Mouse (Mus musculus): ENCODE data around the gene Spic. TPM values are rescaled to one million over a fixed set of nuclear protein-coding genes. Genes with fewer than 3 reads are reported as not detected.

Spic gene
- not detected in 2 replicates for polyA plus RNA-seq (2012; rRNA removed)

GRCm38 (mm10) chr10:88684925-88685324, at the start of gene Spic:
TSS of gene Spic (minus strand) at chr10:88685015.
- H3K4me1 ChIP-seq (ENCODE audit: control insufficient read depth, insufficient read depth, low read length), result no peaks in the 10 kb centered on the region
- no peak within 1 kb of the TSS for H3K27ac ChIP-seq (ENCODE audit: insufficient read depth, low read length)
- H3K4me3 ChIP-seq (ENCODE audit: insufficient read depth, low read length), result no peak within 1 kb of the TSS
- no peak for TF ChIP-seq POLR2A (IDR thresholded peaks at IDR 0.05; ENCODE audit: extremely low read depth, insufficient read depth, low read length)
- no peak for TF ChIP-seq CTCF (IDR thresholded peaks at IDR 0.05; ENCODE audit: extremely low read depth, insufficient read depth, low read length)

GRCm38 (mm10) chr10:88732309-88732622, 47.5 kb upstream of the Spic start:
- H3K4me1 ChIP-seq (ENCODE audit: control insufficient read depth, insufficient read depth, low read length), result no peaks in the 10 kb centered on the region; the same call in 1 of the 2 replicates
- peak overlapping the region; percentile 64 for H3K4me3 ChIP-seq (ENCODE audit: insufficient read depth, low read length)
- no peak overlapping the region for H3K27ac ChIP-seq (ENCODE audit: insufficient read depth, low read length)
- no peak for TF ChIP-seq CTCF (IDR thresholded peaks at IDR 0.05; ENCODE audit: extremely low read depth, insufficient read depth, low read length)
- TF ChIP-seq POLR2A (IDR thresholded peaks at IDR 0.05; ENCODE audit: extremely low read depth, insufficient read depth, low read length), result no peak

GRCm38 (mm10) chr10:88731496-88732308, 46.9 kb upstream of the Spic start:
- peak overlapping the region; percentile 64 for H3K4me3 ChIP-seq (ENCODE audit: insufficient read depth, low read length)
- no peak for TF ChIP-seq POLR2A (IDR thresholded peaks at IDR 0.05; ENCODE audit: extremely low read depth, insufficient read depth, low read length)
- TF ChIP-seq CTCF (IDR thresholded peaks at IDR 0.05; ENCODE audit: extremely low read depth, insufficient read depth, low read length), result no peak
- peak overlapping the region; percentile 82 for H3K27ac ChIP-seq (ENCODE audit: insufficient read depth, low read length)
- no peaks in the 10 kb centered on the region; the same call in 1 of the 2 replicates for H3K4me1 ChIP-seq (ENCODE audit: control insufficient read depth, insufficient read depth, low read length)

GRCm38 (mm10) chr10:88730571-88731495, 46.0 kb upstream of the Spic start, which contains the start of gene Arl1:
TSS of gene Arl1 (plus strand) at chr10:88730858.
- Histone ChIP-seq H3K4me3 (ENCODE audit: insufficient read depth, low read length) (peak within 1 kb of the TSS; percentile 64), H3K4me1 (ENCODE audit: control insufficient read depth, insufficient read depth, low read length) (no peaks in the 10 kb centered on the region; the same call in 1 of the 2 replicates), H3K27ac (ENCODE audit: insufficient read depth, low read length) (peak within 1 kb of the TSS; percentile 82)
- TF ChIP-seq POLR2A (IDR thresholded peaks at IDR 0.05; ENCODE audit: extremely low read depth, insufficient read depth, low read length), result peak; percentile 61; the same call in 1 of the 2 replicates
- no peak for TF ChIP-seq CTCF (IDR thresholded peaks at IDR 0.05; ENCODE audit: extremely low read depth, insufficient read depth, low read length)

DNA sequence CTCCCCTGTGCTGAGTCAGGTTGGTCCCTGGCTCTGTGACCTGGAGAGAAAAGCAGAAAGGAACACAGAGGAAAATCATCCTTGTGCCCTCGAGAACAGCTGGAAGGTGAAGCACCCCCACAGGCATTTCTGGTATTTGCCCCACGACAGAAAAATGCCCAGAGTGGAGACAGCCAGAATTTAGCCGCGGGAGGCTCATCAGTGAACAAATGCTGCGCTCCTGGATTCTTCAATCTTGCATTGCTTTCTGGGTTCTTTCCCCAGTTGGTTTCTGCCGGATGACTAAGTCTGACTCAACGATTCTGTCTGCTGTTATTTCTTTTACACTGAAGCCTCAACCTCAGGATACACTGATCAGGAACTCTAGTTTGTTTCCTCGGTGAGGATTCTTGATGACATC, 43.4 kb upstream of the Spic start:
- Histone ChIP-seq H3K4me1 (ENCODE audit: control insufficient read depth, insufficient read depth, low read length) (no peaks in the 10 kb centered on the region; the same call in 1 of the 2 replicates), H3K4me3 (ENCODE audit: insufficient read depth, low read length) (no peak overlapping the region), H3K27ac (ENCODE audit: insufficient read depth, low read length) (no peak overlapping the region)
- TF ChIP-seq CTCF (IDR thresholded peaks at IDR 0.05; ENCODE audit: extremely low read depth, insufficient read depth, low read length) (no peak), POLR2A (IDR thresholded peaks at IDR 0.05; ENCODE audit: extremely low read depth, insufficient read depth, low read length) (no peak)

- no peak overlapping the region for H3K4me3 ChIP-seq (ENCODE audit: insufficient read depth, low read length)
- no peak overlapping the region for H3K27ac ChIP-seq (ENCODE audit: insufficient read depth, low read length)
- TF ChIP-seq CTCF (IDR thresholded peaks at IDR 0.05; ENCODE audit: extremely low read depth, insufficient read depth, low read length), result peak; percentile 51; the same call in 1 of the 2 replicates
- no peak for TF ChIP-seq POLR2A (IDR thresholded peaks at IDR 0.05; ENCODE audit: extremely low read depth, insufficient read depth, low read length)
- H3K4me1 ChIP-seq (ENCODE audit: control insufficient read depth, insufficient read depth, low read length), result no peaks in the 10 kb centered on the region
These were observed 42.3 kb upstream of the Spic start for GRCm38 (mm10) chr10:88727128-88727527.

GRCm38 (mm10) chr10:88725343-88725742, 40.5 kb upstream of the Spic start:
- TF ChIP-seq POLR2A (IDR thresholded peaks at IDR 0.05; ENCODE audit: extremely low read depth, insufficient read depth, low read length), result no peak
- TF ChIP-seq CTCF (IDR thresholded peaks at IDR 0.05; ENCODE audit: extremely low read depth, insufficient read depth, low read length), result peak; percentile 28; the same call in 1 of the 2 replicates
- no peak overlapping the region for H3K27ac ChIP-seq (ENCODE audit: insufficient read depth, low read length)
- H3K4me1 ChIP-seq (ENCODE audit: control insufficient read depth, insufficient read depth, low read length), result no peaks in the 10 kb centered on the region
- no peak overlapping the region for H3K4me3 ChIP-seq (ENCODE audit: insufficient read depth, low read length)

DNA sequence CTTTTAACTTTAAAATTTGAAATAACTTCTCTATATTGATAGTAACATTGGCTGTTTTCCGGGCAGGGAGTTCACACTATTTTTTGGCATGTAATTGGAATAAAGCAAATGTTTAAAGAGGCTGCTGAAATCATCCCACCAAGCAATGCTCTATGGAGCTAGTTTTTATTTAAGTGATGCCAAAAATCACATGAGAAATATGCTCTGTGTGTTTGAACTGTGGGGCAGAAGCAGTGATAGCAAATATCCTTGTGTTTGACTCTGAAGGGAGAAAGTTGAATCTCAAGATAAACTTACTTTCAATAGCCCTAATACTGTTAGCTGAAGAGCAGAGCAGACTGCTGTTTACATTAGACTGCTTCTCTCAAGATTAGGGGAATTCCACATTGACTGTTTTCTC, 34.8 kb upstream of the Spic start:
- Histone ChIP-seq H3K4me3 (ENCODE audit: insufficient read depth, low read length) (no peak overlapping the region), H3K27ac (ENCODE audit: insufficient read depth, low read length) (no peak overlapping the region), H3K4me1 (ENCODE audit: control insufficient read depth, insufficient read depth, low read length) (no peaks in the 10 kb centered on the region)
- no peak for TF ChIP-seq CTCF (IDR thresholded peaks at IDR 0.05; ENCODE audit: extremely low read depth, insufficient read depth, low read length)
- TF ChIP-seq POLR2A (IDR thresholded peaks at IDR 0.05; ENCODE audit: extremely low read depth, insufficient read depth, low read length), result no peak

- no peak overlapping the region for H3K27ac ChIP-seq (ENCODE audit: insufficient read depth, low read length)
- TF ChIP-seq CTCF (IDR thresholded peaks at IDR 0.05; ENCODE audit: extremely low read depth, insufficient read depth, low read length) (no peak), POLR2A (IDR thresholded peaks at IDR 0.05; ENCODE audit: extremely low read depth, insufficient read depth, low read length) (no peak)
- no peaks in the 10 kb centered on the region for H3K4me1 ChIP-seq (ENCODE audit: control insufficient read depth, insufficient read depth, low read length)
- H3K4me3 ChIP-seq (ENCODE audit: insufficient read depth, low read length), result no peak overlapping the region
These were observed 32.9 kb upstream of the Spic start for GRCm38 (mm10) chr10:88717756-88718025.
